Mouse (Mus musculus): ENCODE measurements at regions not wholly inside any gene's neighbourhood (a gene's known extent, or its start where the extent isn't known, plus 50 kb on each side); places are given as distances from the start of the nearest gene placed in this dataset.

DNA sequence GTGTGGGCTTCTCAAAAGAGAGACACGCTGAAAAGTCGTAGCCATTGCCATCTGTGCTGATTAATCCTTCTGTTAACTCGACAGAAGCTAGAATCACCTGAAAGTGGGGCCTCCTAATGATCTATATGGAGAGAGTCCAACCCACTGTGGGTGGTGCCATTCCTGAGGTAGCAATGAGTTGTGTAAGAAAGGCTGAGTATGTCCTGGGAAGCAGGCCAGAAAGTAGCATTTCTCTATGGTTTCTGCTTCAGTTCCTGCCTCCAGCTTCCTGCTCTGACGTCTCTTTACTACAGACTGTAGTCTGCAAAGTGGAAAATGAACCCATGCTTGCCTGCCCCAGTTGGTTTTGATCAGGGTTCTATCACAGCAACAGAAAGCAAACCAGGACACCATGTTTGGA, 380.8 kb upstream of the Camk1g start:
- DNase-seq: no peak

DNA sequence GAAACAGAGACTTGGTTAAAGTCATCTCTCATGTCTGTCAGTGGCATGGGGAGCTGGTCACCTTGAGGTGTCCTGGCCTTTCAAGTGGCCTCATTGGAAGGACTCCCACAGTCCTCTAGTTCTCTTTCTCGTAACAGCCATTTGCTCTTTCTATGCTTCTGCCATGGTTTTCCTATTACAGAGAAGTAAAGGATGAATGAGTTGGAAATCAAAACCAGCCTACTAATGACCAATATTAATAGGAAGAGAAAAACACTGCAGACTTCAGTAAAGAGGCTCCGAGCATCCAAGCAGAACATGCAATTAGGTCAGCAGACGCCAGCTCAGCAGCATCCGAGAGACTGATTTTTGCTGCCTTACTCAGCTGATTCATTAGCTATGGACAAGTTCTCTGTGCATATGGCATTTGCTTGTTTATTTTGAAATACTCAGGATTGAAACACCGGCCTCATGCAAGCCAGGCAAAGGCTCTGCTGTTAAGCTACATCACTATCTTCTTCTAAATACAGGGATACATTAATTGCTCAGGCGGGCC, 377.4 kb upstream of the Camk1g start:
- DNase-seq: no peak

GRCm38 (mm10) chr1:193742688-193743087, 372.6 kb upstream of the Camk1g start:
- DNase-seq: no peak

DNA sequence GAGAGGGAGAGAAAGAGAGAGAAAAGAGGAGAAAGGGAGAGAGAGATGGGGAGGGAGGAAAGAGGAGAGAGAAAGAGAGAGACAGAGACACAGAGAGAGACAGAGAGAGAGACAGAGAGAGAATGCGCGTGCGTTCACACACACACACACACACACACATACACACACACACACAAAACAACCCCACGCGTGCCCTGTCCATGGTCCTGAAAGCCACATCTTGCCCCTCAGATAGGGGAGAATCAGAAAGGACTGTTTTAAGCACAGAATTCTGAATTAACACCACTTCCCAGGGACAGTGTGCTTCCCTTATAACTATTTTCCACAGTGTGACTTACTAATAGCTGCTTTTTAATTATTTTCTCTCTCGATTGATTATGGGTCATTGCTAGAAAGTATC, 368.7 kb upstream of the Camk1g start:
- peak; percentile 51 for DNase-seq

DNA sequence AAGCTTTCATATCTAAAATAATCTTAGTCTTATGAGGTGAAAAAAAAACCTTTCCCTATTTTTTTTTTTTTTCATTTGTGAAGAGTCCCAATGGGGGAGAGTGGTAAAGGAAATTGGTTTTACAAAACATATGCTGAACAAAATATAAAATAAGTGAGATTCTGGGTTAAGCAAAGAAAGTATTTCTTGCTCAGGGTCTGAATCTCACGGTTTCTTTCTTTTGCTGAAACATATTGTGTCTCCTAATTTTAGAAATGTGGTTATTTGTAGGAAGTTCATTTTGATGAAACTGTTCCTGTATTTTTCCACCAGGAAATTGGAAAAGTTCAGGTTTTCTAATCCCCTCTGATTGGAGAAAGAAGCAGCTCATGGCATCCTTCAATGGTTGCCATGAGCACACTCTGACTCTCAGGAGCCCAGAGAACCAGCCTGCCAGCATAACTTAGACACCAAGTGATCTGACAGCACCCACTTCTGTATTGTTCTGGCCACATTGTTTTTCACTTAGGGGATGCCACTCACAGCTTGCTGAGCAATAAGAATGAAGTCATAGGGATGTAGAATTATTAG, 365.9 kb upstream of the Camk1g start:
- no peak for DNase-seq

- no peak for DNase-seq
Observed at GRCm38 (mm10) chr1:193734014-193734763, 364.1 kb upstream of the Camk1g start.

DNA sequence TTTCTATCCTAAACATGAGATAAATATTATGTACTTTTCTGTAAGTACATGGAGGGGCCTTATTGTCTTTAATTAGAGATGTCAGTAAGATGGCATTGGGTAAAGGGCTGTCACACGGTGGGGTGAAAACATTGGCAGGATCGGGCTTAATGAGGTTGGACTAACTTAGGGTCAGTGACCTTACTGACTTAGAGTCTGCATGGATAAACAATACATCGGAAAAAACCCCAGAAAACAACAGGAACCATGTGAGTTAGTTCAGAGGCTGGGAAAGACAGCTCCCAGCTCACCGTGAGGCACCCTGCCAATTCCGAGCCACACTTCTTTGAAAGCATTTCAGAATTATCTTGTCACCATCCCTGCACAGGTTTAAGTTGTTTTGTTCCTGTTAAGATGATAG, 363.3 kb upstream of the Camk1g start:
- DNase-seq: no peak

DNA sequence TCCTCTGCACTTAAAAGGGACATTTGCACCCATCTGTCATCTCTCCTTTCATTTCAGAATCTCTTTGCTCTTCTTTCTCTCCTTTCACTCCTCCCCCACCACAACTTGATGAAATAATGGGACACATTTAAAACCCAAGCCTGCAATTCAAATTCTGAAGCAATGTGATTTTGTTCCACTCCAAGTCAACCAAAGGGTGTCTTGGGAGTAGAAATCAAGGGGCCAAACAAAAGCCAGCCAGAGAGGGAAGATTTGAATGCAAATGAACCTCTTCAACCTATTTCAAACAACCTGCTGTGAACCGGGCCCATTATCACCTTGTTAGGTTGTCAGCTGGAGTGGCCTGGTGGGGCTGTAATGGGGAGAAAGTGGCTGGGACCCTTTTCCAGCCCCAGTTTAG, 362.0 kb upstream of the Camk1g start:
- no peak for DNase-seq

- DNase-seq: no peak
Observed at GRCm38 (mm10) chr1:193721850-193722249, 351.8 kb upstream of the Camk1g start.

DNA sequence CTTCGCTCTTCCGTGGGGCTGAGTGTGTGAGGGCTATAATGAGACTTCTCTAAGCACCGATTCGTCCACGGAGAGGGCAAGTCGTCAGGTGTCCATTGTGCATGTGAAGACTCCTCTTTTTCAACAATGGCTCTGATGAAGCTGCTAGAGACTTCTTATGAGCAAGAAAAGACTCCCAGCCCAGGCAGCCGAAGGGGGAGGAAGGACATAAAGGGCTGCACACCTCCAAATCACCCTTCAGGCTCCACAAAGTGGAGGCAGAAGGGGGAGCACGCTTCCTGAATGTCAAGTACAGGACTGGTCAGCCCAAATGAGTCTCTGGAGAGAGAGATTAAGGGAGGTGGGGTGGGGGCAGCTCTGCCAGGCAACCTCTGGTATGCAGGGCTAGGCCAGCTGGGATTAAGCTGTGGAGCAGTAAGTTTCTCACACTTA, 350.3 kb upstream of the Camk1g start:
- DNase-seq: no peak

DNA sequence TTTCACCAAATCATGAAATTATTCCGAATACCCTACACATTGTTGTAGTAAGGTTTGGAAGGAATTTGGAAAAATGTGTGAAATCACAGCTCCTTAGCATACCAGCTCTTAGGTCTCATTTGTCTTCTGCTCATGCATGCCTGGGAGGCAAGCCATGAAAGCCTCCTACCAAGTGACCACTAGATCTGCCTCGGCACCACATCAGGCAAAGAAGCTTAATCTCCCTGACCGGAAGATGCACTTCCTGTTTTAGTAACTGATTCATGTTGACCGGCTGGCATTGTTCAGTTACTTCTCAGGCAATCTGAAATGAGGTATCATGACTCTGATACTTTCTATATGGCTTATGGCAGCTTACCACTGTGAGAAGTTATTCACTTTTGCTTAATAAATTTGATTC, 345.2 kb upstream of the Camk1g start:
- no peak for DNase-seq

- DNase-seq: no peak
Observed at GRCm38 (mm10) chr1:193714631-193715030, 344.5 kb upstream of the Camk1g start.

- DNase-seq: no peak
Observed at GRCm38 (mm10) chr1:193705205-193705604, 335.1 kb upstream of the Camk1g start.

DNA sequence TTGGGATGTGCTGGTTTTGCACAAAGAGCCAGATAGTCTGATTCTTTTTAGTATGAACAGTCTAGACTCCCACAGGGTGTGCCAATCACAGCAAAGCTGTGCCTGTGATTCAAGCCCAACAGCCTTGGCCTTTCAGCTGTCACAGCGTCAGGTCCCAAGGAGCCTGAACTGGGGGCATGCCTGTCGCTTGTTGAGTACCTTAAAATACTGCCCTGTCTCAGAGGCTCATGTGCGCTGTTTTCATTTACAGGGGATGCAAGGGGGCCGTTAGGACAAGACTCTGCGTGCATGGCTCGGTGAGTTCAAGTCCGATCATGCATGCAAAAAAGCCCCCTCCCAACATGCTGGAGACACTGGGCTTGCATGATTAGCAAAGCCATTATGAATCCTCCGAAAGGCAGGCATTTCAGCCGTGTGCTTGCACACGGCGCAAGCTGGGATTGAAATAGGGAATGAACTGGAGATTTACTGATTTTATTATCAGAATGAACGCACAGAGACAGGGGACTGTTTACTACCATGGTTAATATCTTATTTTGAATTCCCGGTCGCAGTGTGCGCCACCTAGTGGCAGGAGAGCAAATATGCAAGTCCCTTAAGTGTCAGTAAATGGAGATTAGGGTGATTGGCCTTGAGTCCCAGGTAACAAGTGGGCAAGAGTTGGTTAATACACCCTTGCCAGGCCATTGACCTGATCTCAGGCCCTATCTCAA, 332.8 kb upstream of the Camk1g start:
- peak; percentile 65 for DNase-seq

DNA sequence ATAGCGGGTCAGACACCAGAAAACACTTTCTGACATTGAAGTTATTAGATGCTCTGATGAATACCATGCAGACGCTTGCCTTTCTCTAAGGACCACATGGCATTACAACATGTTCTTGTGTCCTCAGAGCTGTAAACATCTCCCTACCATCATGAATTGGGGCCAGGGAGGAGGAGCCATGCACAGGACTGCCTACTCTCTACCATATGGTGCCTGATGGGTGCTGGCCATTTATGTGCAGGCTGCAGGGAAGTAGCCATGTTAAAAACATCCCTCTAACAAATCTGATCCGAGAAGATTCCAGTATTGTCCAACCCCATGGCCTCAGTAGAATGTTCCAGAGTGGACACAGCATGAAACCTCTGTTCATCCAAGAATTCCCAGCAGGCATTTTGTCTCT, 330.1 kb upstream of the Camk1g start:
- no peak for DNase-seq

GRCm38 (mm10) chr1:193698603-193699266, 328.6 kb upstream of the Camk1g start:
- peak; percentile 73 for DNase-seq

DNA sequence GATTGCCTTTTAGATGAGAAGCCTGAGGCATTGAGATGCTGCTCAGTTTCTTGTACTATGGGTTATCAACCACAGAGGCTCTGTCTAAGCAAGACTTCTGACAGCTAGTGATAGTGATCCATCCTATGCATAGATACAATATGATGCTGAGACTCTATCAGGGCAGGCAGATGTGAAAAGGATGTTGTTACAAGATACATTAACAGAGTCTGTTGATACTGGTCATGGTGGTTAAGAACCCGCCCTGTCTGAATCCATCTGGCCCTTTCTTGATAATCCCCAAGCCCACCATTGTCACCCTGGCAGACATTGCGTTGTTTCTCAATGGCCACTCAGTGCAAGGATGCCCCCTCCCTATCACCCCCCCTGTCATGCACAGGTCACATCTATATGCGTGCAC, 327.8 kb upstream of the Camk1g start:
- DNase-seq: no peak

- no peak for DNase-seq
Observed at GRCm38 (mm10) chr1:193697001-193697400, 326.9 kb upstream of the Camk1g start.

DNA sequence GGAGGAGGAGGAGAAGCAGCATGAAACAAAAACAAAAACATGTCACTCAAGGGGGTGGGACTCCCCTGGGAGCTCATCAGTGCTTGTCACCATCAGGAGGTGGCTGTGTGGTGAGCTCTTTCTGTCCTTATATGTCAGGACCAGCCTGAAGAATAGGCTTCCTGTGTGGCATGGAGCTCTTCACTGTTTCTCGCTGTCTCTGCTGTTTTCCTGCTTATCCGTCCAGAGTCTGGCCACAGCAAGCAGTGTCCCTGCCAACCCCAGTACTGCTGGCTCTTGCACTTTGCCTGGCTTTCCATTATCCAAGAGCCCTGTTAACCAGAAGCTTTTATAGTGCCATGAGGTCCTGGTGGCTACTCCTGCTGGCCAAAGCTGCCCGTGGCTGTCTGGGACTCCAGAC, 322.9 kb upstream of the Camk1g start:
- no peak for DNase-seq

DNA sequence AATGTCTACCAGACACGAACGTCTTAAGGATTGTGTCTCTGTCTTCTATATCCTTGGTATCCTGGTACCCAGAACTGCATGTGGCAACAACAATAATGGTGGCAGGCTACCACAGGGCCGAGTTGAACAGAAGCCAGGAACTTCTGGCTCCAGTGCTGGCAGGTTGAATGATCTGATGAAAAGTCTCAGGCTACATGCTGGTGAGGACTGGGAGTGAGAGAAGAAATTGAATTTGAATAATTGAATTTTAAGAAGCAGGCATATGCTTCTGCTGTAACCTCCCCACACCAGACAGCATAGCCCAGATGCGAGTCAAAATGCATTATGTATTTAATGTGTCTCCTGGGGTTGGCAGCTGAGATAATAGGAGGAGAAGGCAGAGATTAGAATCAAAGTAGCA, 319.5 kb upstream of the Camk1g start:
- no peak for DNase-seq

DNA sequence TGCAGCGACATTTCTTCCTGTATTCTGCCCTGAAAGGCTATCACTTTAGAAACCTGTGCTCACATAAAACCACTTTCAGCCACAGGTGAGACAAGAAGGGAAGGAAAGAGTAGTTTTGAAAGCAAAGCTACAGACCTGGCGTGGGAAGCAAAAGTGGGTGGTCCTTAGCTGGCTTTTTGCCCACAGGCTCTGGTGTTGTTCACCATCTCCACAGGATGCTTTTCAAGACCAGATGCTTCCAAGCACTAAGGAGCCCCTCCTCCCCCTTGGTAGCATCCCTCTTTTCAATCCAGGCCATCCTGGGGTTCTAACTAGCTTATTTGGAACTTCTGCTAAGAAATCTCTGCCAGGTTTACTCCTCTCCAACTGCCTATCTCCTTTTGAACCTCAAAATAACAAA, 312.8 kb upstream of the Camk1g start:
- DNase-seq: no peak

DNA sequence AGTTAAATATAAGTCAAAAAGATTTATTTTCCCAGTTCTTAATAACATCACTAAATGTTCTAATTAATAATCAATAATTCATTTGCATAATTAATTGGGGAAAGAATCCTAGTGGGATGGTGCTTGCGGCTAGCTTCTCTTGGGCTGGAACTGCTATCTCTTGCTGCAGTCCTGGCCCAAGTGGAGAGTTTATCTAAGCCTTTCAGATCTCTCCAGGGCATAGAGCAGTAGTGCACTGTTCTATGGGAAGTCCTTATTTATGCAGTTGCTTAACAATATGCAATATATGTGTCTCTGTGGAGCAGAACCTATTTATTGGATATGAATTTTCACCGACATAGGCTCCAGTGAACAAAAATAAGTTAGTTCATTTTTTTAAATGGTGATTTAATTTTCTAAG, 308.4 kb upstream of the Camk1g start:
- DNase-seq: no peak

DNA sequence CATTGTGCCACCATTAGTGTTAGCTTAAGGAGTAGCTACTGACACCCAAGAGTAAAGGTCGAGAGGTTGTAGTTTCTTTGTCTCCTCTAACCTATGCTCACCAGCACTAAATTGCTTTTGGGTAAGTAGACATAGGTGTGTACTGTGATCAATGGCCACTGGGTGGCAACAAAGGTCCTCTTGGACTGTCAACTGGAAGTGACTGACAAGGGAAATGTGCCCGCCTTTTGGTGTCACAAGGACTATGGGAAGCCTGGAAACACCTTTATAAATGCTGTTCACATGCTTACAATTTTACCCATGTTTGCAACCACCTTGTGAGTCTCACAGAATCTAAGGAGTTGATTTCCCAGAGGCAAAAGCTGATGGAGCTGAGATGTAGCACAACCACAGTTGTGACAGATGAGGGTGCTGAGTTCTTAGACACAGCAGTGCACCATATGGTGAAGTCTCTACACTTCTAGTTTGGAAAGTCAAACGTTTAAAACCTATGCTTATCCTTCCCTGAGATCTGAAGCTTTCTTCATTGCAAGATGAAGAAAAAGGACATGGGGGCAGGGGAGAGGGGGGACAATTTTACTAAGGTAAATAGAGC, 303.2 kb upstream of the Camk1g start:
- peak; percentile 54 for DNase-seq

Measured in thymus, postnatal 4 days (tissue).